Mouse (Mus musculus) granulocyte monocyte progenitor cell, adult 5-6 weeks (primary cell): ENCODE measurements around the gene Sh3kbp1. TPM values are rescaled to one million over a fixed set of nuclear protein-coding genes. Genes with fewer than 3 reads are reported as not detected.

Experiments
- ATAC-seq: replicated peaks from 2 replicates; pipeline ENCODE4 v1.8.0; 2016; ENCODE audit warnings: mild to moderate bottlenecking, moderate TSS enrichment, inconsistent platforms; ENCODE audit not compliant: poor library complexity, severe bottlenecking
- total RNA-seq, 2 experiments: library from RNA; stranded (forward) in 1 of 2; stranded (reverse) in 1 of 2; fragments of 200-712, 200-1000 nt in 1 of 2; fragments of >200 nt in 1 of 2; fragmentation: Nextera tagmentation in 1 of 2; gene quantifications; 2 replicates each; pipeline ENCODE4 v1.2.3; 2014 to 2017

Gene Sh3kbp1
- total RNA-seq, 2 experiments from 2014 or later = 69.4 to 99.7 TPM

- ATAC-seq = no peak
These were observed 349.2 kb downstream of the Sh3kbp1 start for GRCm38 (mm10) chrX:159976243-159976642.

GRCm38 (mm10) chrX:159988002-159988960 is 361.2 kb downstream of the Sh3kbp1 start, which contains the start of gene Map3k15:
Map3k15 (plus strand) TSS chrX:159988433.
- ATAC-seq = peak; percentile 98

- ATAC-seq = no peak
These were observed 368.7 kb downstream of the Sh3kbp1 start for GRCm38 (mm10) chrX:159995808-159996207.

Other genes with a start within 250 kb of the Sh3kbp1 start
- gene Map7d2, start 212.7 kb upstream of the Sh3kbp1 start, total RNA-seq (2014; fragmentation: Nextera tagmentation) = not detected in 2 replicates
- gene Map7d2, start 212.7 kb upstream of the Sh3kbp1 start, total RNA-seq (2017) = 0.09 TPM in 1 of 2 replicates, not detected in the other
- 17.8 and 27.0 TPM in 2 replicates for gene Bclaf3, start 100.6 kb upstream of the Sh3kbp1 start, total RNA-seq (2014; fragmentation: Nextera tagmentation)
- gene Bclaf3, start 100.6 kb upstream of the Sh3kbp1 start, total RNA-seq (2017) = 41.9 and 45.5 TPM in 2 replicates